Comparison of ENCODE assay signal across 8 mouse cellular contexts in genomic region chr3:96327647-96328046, GRCm38 (mm10). TPM values are rescaled to one million over a fixed set of nuclear protein-coding genes. Genes with fewer than 3 reads are reported as not detected.
DNase-seq lines count a peak whose midpoint lies in the region; ATAC-seq and TF ChIP-seq lines count a peak whose summit lies in the region.

No protein-coding gene starts in this region.

- H3K9ac ChIP-seq in ES-Bruce4 (ENCODE audit: low read depth, poor library complexity, severe bottlenecking), result peak overlapping the region; percentile 97
- H3K9ac ChIP-seq in midbrain, embryonic 11.5 days (ENCODE audit: low read length), result no peak overlapping the region

- H3K9me3 ChIP-seq in erythroblast, embryonic 14.5 days (ENCODE audit: control insufficient read depth, low read length), result no peaks in the 10 kb centered on the region
- no peaks in the 10 kb centered on the region for H3K9me3 ChIP-seq in ES-Bruce4 (replicated peaks; ENCODE audit: control insufficient read depth, insufficient read depth, low read length, poor library complexity, severe bottlenecking)
- H3K9me3 ChIP-seq in hindbrain, embryonic 10.5 days, result no peaks in the 10 kb centered on the region
- no peaks in the 10 kb centered on the region for H3K9me3 ChIP-seq in midbrain, embryonic 11.5 days (ENCODE audit: control insufficient read depth, low read length)

- no peak for TF ChIP-seq POLR2A in ES-Bruce4 (IDR thresholded peaks at IDR 0.05; ENCODE audit: insufficient read depth, low read length)

- under 1% methylated on average over 17 of the region's 18 CpGs for WGBS in hindbrain, embryonic 10.5 days
- WGBS in midbrain, embryonic 11.5 days, result under 1% methylated on average over 12 of the region's 18 CpGs

- peak overlapping the region; percentile 44 for H3K4me3 ChIP-seq in erythroblast, embryonic 14.5 days (replicated peaks)
- H3K4me3 ChIP-seq in ES-Bruce4 (ENCODE audit: low read depth, low read length), result peak overlapping the region; percentile 76
- H3K4me3 ChIP-seq in hindbrain, embryonic 10.5 days, result peak overlapping the region; percentile 55
- peak overlapping the region; percentile 34 for H3K4me3 ChIP-seq in midbrain, embryonic 11.5 days (ENCODE audit: low read depth, low read length)

- H3K27me3 ChIP-seq in erythroblast, embryonic 14.5 days (ENCODE audit: control insufficient read depth), result peaks cover 83% of the 10 kb centered on the region
- no peaks in the 10 kb centered on the region for H3K27me3 ChIP-seq in ES-Bruce4 (ENCODE audit: control insufficient read depth, insufficient read depth, low read length, poor library complexity, severe bottlenecking)
- peaks cover 68% of the 10 kb centered on the region for H3K27me3 ChIP-seq in hindbrain, embryonic 10.5 days (ENCODE audit: insufficient read depth, poor library complexity, severe bottlenecking)
- H3K27me3 ChIP-seq in midbrain, embryonic 11.5 days (ENCODE audit: control insufficient read depth, insufficient read depth, low read length), result peaks cover 34% of the 10 kb centered on the region

- H3K36me3 ChIP-seq in erythroblast, embryonic 14.5 days (ENCODE audit: control insufficient read depth), result no peaks in the 10 kb centered on the region
- no peaks in the 10 kb centered on the region for H3K36me3 ChIP-seq in ES-Bruce4 (ENCODE audit: control insufficient read depth, insufficient read depth, low read length, poor library complexity, severe bottlenecking)
- no peaks in the 10 kb centered on the region for H3K36me3 ChIP-seq in hindbrain, embryonic 10.5 days
- no peaks in the 10 kb centered on the region for H3K36me3 ChIP-seq in midbrain, embryonic 11.5 days (ENCODE audit: control insufficient read depth, insufficient read depth, low read length)

- no peak for DNase-seq in hindbrain, embryonic 10.5 days (ENCODE audit: low spot score)
- peak; percentile 87 for DNase-seq in midbrain, embryonic 11.5 days (ENCODE audit: low spot score, missing footprints)
- no peak for DNase-seq in natural killer cell, adult 2 months (ENCODE audit: low spot score in 2 of 2)
- no peak for DNase-seq in layer of hippocampus, postnatal 36 days
- no peak for DNase-seq in cerebellum, adult 11 months

- ATAC-seq in erythroblast, adult 5-6 weeks (replicated peaks; ENCODE audit: low FRiP score, poor library complexity, severe bottlenecking), result no peak
- ATAC-seq in midbrain, embryonic 11.5 days (ENCODE audit: low FRiP score), result no peak; the same call in 1 of the 2 replicates

- peak overlapping the region; percentile 57 for H3K4me2 ChIP-seq in midbrain, embryonic 11.5 days

- TF ChIP-seq EP300 in ES-Bruce4 (IDR thresholded peaks at IDR 0.05; ENCODE audit: insufficient read depth, low read depth, low read length), result no peak

- TF ChIP-seq CTCF in ES-Bruce4 (IDR thresholded peaks at IDR 0.05; ENCODE audit: low read depth, low read length), result no peak

- peaks cover 15% of the 10 kb centered on the region for H3K4me1 ChIP-seq in erythroblast, embryonic 14.5 days (ENCODE audit: control insufficient read depth)
- no peaks in the 10 kb centered on the region for H3K4me1 ChIP-seq in ES-Bruce4 (ENCODE audit: control insufficient read depth, insufficient read depth, low read length)
- H3K4me1 ChIP-seq in hindbrain, embryonic 10.5 days (replicated peaks), result peaks cover 16% of the 10 kb centered on the region
- peaks cover 4% of the 10 kb centered on the region for H3K4me1 ChIP-seq in midbrain, embryonic 11.5 days (ENCODE audit: control insufficient read depth, insufficient read depth, low read length)

- no peak overlapping the region for H3K27ac ChIP-seq in ES-Bruce4 (ENCODE audit: insufficient read depth, low read length)
- H3K27ac ChIP-seq in hindbrain, embryonic 10.5 days, result no peak overlapping the region
- H3K27ac ChIP-seq in midbrain, embryonic 11.5 days (ENCODE audit: low read depth, low read length), result no peak overlapping the region

RNA-seq across cellular contexts. Expression of gene Fcgr1, which starts 33.9 kb away (rescaled TPM):
- polyA plus RNA-seq in erythroblast, embryonic 14.5 days (2012), result not detected in 2 replicates
- total RNA-seq in erythroblast, adult 5-6 weeks (2015; ENCODE audit: low replicate concordance), result 9.0 and 10.8 TPM in 2 replicates
- total RNA-seq in erythroblast, adult 5-6 weeks (2017; ENCODE audit: low replicate concordance), result 4.0 and 4.5 TPM in 2 replicates
- polyA plus RNA-seq in ES-Bruce4 (2011; ENCODE audit: insufficient read depth, insufficient read length, low read depth, missing spikeins), result not detected in 2 replicates
- polyA plus RNA-seq in hindbrain, embryonic 10.5 days (2016; fragmentation: Nextera tagmentation; extraction: Ambion mirVana), result 1.7 and 1.9 TPM in 2 replicates
- 1.7 and 2.1 TPM in 2 replicates for polyA plus RNA-seq in midbrain, embryonic 11.5 days (2014; fragmentation: Nextera tagmentation; extraction: Ambion mirVana)
- total RNA-seq in layer of hippocampus, postnatal 36 days (2021), result 1 to 10 TPM; 2.4 to 2.5 TPM

RNA-seq across cellular contexts. Expression of gene Hist2h2bb, which starts 58.1 kb away (rescaled TPM):
- polyA plus RNA-seq in erythroblast, embryonic 14.5 days (2012), result 0.89 and 1.4 TPM in 2 replicates
- 715 and 759 TPM in 2 replicates for total RNA-seq in erythroblast, adult 5-6 weeks (2015; ENCODE audit: low replicate concordance)
- 2,995 and 4,039 TPM in 2 replicates for total RNA-seq in erythroblast, adult 5-6 weeks (2017; ENCODE audit: low replicate concordance)
- polyA plus RNA-seq in ES-Bruce4 (2011; ENCODE audit: insufficient read depth, insufficient read length, low read depth, missing spikeins), result 33.9 and 35.8 TPM in 2 replicates
- 9.4 and 9.7 TPM in 2 replicates for polyA plus RNA-seq in hindbrain, embryonic 10.5 days (2016; fragmentation: Nextera tagmentation; extraction: Ambion mirVana)
- 18.3 and 26.8 TPM in 2 replicates for polyA plus RNA-seq in midbrain, embryonic 11.5 days (2014; fragmentation: Nextera tagmentation; extraction: Ambion mirVana)
- 100 to 1,000 TPM; 120 TPM for total RNA-seq in layer of hippocampus, postnatal 36 days (2021)

RNA-seq across cellular contexts. Expression of gene Hist2h3b, which starts 59.2 kb away (rescaled TPM):
- polyA plus RNA-seq in erythroblast, embryonic 14.5 days (2012), result 24.1 and 60.1 TPM in 2 replicates
- total RNA-seq in erythroblast, adult 5-6 weeks (2015; ENCODE audit: low replicate concordance), result 373 and 489 TPM in 2 replicates
- 312 and 340 TPM in 2 replicates for total RNA-seq in erythroblast, adult 5-6 weeks (2017; ENCODE audit: low replicate concordance)
- polyA plus RNA-seq in ES-Bruce4 (2011; ENCODE audit: insufficient read depth, insufficient read length, low read depth, missing spikeins), result 7.7 and 11.1 TPM in 2 replicates
- polyA plus RNA-seq in hindbrain, embryonic 10.5 days (2016; fragmentation: Nextera tagmentation; extraction: Ambion mirVana), result 49.7 and 51.9 TPM in 2 replicates
- polyA plus RNA-seq in midbrain, embryonic 11.5 days (2014; fragmentation: Nextera tagmentation; extraction: Ambion mirVana), result 94.4 and 97.1 TPM in 2 replicates
- 10 to 100 TPM; 42.9 to 45.4 TPM for total RNA-seq in layer of hippocampus, postnatal 36 days (2021)
